Comparison of ENCODE assay signal across 14 mouse cellular contexts in genomic region chr11:113828081-113828554, GRCm38 (mm10).
DNase-seq lines count a peak whose midpoint lies in the region; ATAC-seq and TF ChIP-seq lines count a peak whose summit lies in the region.
"Had no signal": no experiment of that assay in that cellular context is flagged by ENCODE, and none has a peak within 500 bp of the region (broad histone marks: within the 10 kb centered on the region; RNA-seq: fewer than 3 reads in every experiment).

No protein-coding gene starts in this region.

- H3K9me3 ChIP-seq in embryonic facial prominence, embryonic 11.5 days (replicated peaks; ENCODE audit: control insufficient read depth, low read length): no peaks in the 10 kb centered on the region
- no peaks in the 10 kb centered on the region for H3K9me3 ChIP-seq in forebrain, embryonic 13.5 days (replicated peaks)
- H3K9me3 ChIP-seq in hindbrain, postnatal 0 days (ENCODE audit: low read length): no peaks in the 10 kb centered on the region
- H3K9me3 ChIP-seq: heart, embryonic 10.5 days; liver, embryonic 12.5 days had no signal

- no peak for DNase-seq in embryonic facial prominence, embryonic 11.5 days (ENCODE audit: low spot score)
- peak; percentile 24 for DNase-seq in hindbrain, postnatal 0 days (ENCODE audit: low spot score)
- DNase-seq in retina, embryonic 14.5 days (ENCODE audit: low spot score): peak; percentile 78
- DNase-seq in gastrocnemius, adult 8-10 months (ENCODE audit: low spot score in 2 of 2): no peak
- no peak for DNase-seq in adrenal gland, adult 8-10 months
- no peak for DNase-seq in cerebellum, adult 8-10 months
- DNase-seq: adrenal gland, postnatal 36 days; cerebellum, adult 11 months; lung, postnatal 10 days; thymus, postnatal 36 days had no signal

- no peak overlapping the region for H3K27ac ChIP-seq in embryonic facial prominence, embryonic 11.5 days (replicated peaks; ENCODE audit: low read depth, low read length)
- H3K27ac ChIP-seq in forebrain, embryonic 13.5 days: no peak overlapping the region
- no peak overlapping the region for H3K27ac ChIP-seq in hindbrain, postnatal 0 days
- H3K27ac ChIP-seq: heart, embryonic 10.5 days; liver, embryonic 12.5 days had no signal

- no peak overlapping the region for H3K4me3 ChIP-seq in embryonic facial prominence, embryonic 11.5 days (ENCODE audit: low read depth, low read length)
- peak overlapping the region; percentile 22 for H3K4me3 ChIP-seq in forebrain, embryonic 13.5 days
- H3K4me3 ChIP-seq in hindbrain, postnatal 0 days (ENCODE audit: low read length): no peak overlapping the region
- H3K4me3 ChIP-seq: heart, embryonic 10.5 days; liver, embryonic 12.5 days had no signal

- no peaks in the 10 kb centered on the region for H3K36me3 ChIP-seq in embryonic facial prominence, embryonic 11.5 days (replicated peaks; ENCODE audit: control insufficient read depth, insufficient read depth, low read depth, low read length)
- no peaks in the 10 kb centered on the region for H3K36me3 ChIP-seq in forebrain, embryonic 13.5 days (ENCODE audit: poor library complexity, severe bottlenecking)
- H3K36me3 ChIP-seq in hindbrain, postnatal 0 days (ENCODE audit: insufficient read depth, low read length): no peaks in the 10 kb centered on the region
- H3K36me3 ChIP-seq: liver, embryonic 12.5 days had no signal

- peak; percentile 35; the same call in 1 of the 2 replicates for ATAC-seq in embryonic facial prominence, embryonic 11.5 days (replicated peaks; ENCODE audit: insufficient number of reproducible peaks, low FRiP score, low TSS enrichment, low read depth)
- peak; percentile 67 for ATAC-seq in forebrain, embryonic 13.5 days
- ATAC-seq in hindbrain, postnatal 0 days: peak; percentile 51
- ATAC-seq: liver, embryonic 12.5 days had no signal

- 29% methylated on average over 24 of the region's 24 CpGs for WGBS in embryonic facial prominence, embryonic 11.5 days
- 13% methylated on average over 24 of the region's 24 CpGs for WGBS in forebrain, embryonic 13.5 days
- WGBS in hindbrain, postnatal 0 days: 25% methylated on average over 24 of the region's 24 CpGs

- H3K4me1 ChIP-seq in embryonic facial prominence, embryonic 11.5 days (ENCODE audit: control insufficient read depth, insufficient read depth, low read length): no peaks in the 10 kb centered on the region
- peaks cover 20% of the 10 kb centered on the region for H3K4me1 ChIP-seq in forebrain, embryonic 13.5 days
- H3K4me1 ChIP-seq in hindbrain, postnatal 0 days (ENCODE audit: insufficient read depth, low read length): no peaks in the 10 kb centered on the region
- H3K4me1 ChIP-seq: liver, embryonic 12.5 days had no signal

- H3K27me3 ChIP-seq in embryonic facial prominence, embryonic 11.5 days (ENCODE audit: control insufficient read depth, insufficient read depth, low read length): no peaks in the 10 kb centered on the region
- H3K27me3 ChIP-seq in forebrain, embryonic 13.5 days: peaks cover 12% of the 10 kb centered on the region
- H3K27me3 ChIP-seq in hindbrain, postnatal 0 days (ENCODE audit: insufficient read depth, low read length): no peaks in the 10 kb centered on the region
- H3K27me3 ChIP-seq: CH12.LX had no signal

- no peak for TF ChIP-seq CTCF in hindbrain, postnatal 0 days (IDR thresholded peaks at IDR 0.05; ENCODE audit: low read depth)

- H3K4me2 ChIP-seq in embryonic facial prominence, embryonic 11.5 days (ENCODE audit: low read depth, low read length): no peak overlapping the region
- H3K4me2 ChIP-seq in forebrain, embryonic 13.5 days: peak overlapping the region; percentile 60
- H3K4me2 ChIP-seq in hindbrain, postnatal 0 days (ENCODE audit: low read depth, low read length): no peak overlapping the region
- H3K4me2 ChIP-seq: liver, embryonic 12.5 days had no signal

- no peak overlapping the region for H3K9ac ChIP-seq in embryonic facial prominence, embryonic 11.5 days (replicated peaks; ENCODE audit: low read length)
- peak overlapping the region; percentile 52 for H3K9ac ChIP-seq in forebrain, embryonic 13.5 days
- H3K9ac ChIP-seq in hindbrain, postnatal 0 days (replicated peaks; ENCODE audit: low read length): no peak overlapping the region
- H3K9ac ChIP-seq: liver, embryonic 12.5 days had no signal

Comparison
In these comparisons a context has a peak if more than half of its experiments do, and no peak if none do; other contexts are left out.
1. DNase-seq: peak in hindbrain, postnatal 0 days (single experiment) and retina, embryonic 14.5 days (single experiment); none in embryonic facial prominence, embryonic 11.5 days (single experiment), gastrocnemius, adult 8-10 months (0 of 2), adrenal gland, adult 8-10 months (single experiment) and cerebellum, adult 8-10 months (single experiment).
2. Peak in every context shown above with its lines, with median percentiles within 50 percentile points of each other: ATAC-seq.